ENCODE assay signal across 8 mouse cellular contexts in genomic region chr4:33290002-33290401, GRCm38 (mm10). TPM values are rescaled to one million over a fixed set of nuclear protein-coding genes. Genes with fewer than 3 reads are reported as not detected.
DNase-seq lines count a peak whose midpoint lies in the region; ATAC-seq and TF ChIP-seq lines count a peak whose summit lies in the region.

TSS of gene Pnrc1 (minus strand) at chr4:33290163.

- H3K9ac ChIP-seq in intestine, embryonic 15.5 days, result no peak within 1 kb of the TSS
- H3K9ac ChIP-seq in limb, embryonic 11.5 days (ENCODE audit: low read length), result no peak within 1 kb of the TSS; the same call in 1 of the 2 replicates
- H3K9ac ChIP-seq in midbrain, embryonic 13.5 days (replicated peaks), result no peak within 1 kb of the TSS

- 41% methylated on average over 3 of the region's 3 CpGs for WGBS in intestine, embryonic 15.5 days
- 72% methylated on average over 3 of the region's 3 CpGs for WGBS in limb, embryonic 11.5 days
- WGBS in midbrain, embryonic 13.5 days, result 72% methylated on average over 3 of the region's 3 CpGs

- no peak within 1 kb of the TSS; the same call in 1 of the 2 replicates for H3K4me3 ChIP-seq in testis, adult 2 months (ENCODE audit: control insufficient read depth, low read depth, low read length)
- H3K4me3 ChIP-seq in intestine, embryonic 15.5 days (replicated peaks), result no peak within 1 kb of the TSS
- no peak within 1 kb of the TSS for H3K4me3 ChIP-seq in limb, embryonic 11.5 days (ENCODE audit: low read depth, low read length)
- H3K4me3 ChIP-seq in midbrain, embryonic 13.5 days (replicated peaks), result no peak within 1 kb of the TSS

- H3K4me1 ChIP-seq in testis, adult 2 months (ENCODE audit: control insufficient read depth, insufficient read depth, low read length), result no peaks in the 10 kb centered on the region
- H3K4me1 ChIP-seq in intestine, embryonic 15.5 days (replicated peaks), result no peaks in the 10 kb centered on the region
- no peaks in the 10 kb centered on the region for H3K4me1 ChIP-seq in limb, embryonic 11.5 days (ENCODE audit: control insufficient read depth, insufficient read depth, low read length)
- no peaks in the 10 kb centered on the region for H3K4me1 ChIP-seq in midbrain, embryonic 13.5 days (replicated peaks)

- H3K27me3 ChIP-seq in testis, adult 2 months (ENCODE audit: control insufficient read depth, insufficient read depth, low read length), result no peaks in the 10 kb centered on the region
- no peaks in the 10 kb centered on the region for H3K27me3 ChIP-seq in intestine, embryonic 15.5 days (replicated peaks)
- H3K27me3 ChIP-seq in limb, embryonic 11.5 days (ENCODE audit: control insufficient read depth, insufficient read depth, low read length), result no peaks in the 10 kb centered on the region
- no peaks in the 10 kb centered on the region for H3K27me3 ChIP-seq in midbrain, embryonic 13.5 days

- peak within 1 kb of the TSS; percentile 29 for H3K4me2 ChIP-seq in intestine, embryonic 15.5 days (replicated peaks)
- H3K4me2 ChIP-seq in limb, embryonic 11.5 days (ENCODE audit: low read depth, severe bottlenecking), result peak within 1 kb of the TSS; percentile 18; the same call in 1 of the 2 replicates
- no peak within 1 kb of the TSS for H3K4me2 ChIP-seq in midbrain, embryonic 13.5 days (replicated peaks)

- TF ChIP-seq CTCF in testis, adult 2 months (IDR thresholded peaks at IDR 0.05; ENCODE audit: control insufficient read depth, insufficient read depth, insufficient replicate concordance, low read depth, low read length), result no peak

- no peaks in the 10 kb centered on the region for H3K36me3 ChIP-seq in testis, adult 2 months (ENCODE audit: control insufficient read depth, insufficient read depth, low read length)
- H3K36me3 ChIP-seq in intestine, embryonic 15.5 days, result no peaks in the 10 kb centered on the region
- no peaks in the 10 kb centered on the region for H3K36me3 ChIP-seq in limb, embryonic 11.5 days (ENCODE audit: control insufficient read depth, insufficient read depth, low read length)
- H3K36me3 ChIP-seq in midbrain, embryonic 13.5 days, result no peaks in the 10 kb centered on the region

- DNase-seq in testis, postnatal 10 days (ENCODE audit: low spot score), result no peak
- no peak for DNase-seq in gonadal fat pad, adult 2 months (ENCODE audit: low read depth)
- peak; percentile 38 for DNase-seq in limb, embryonic 11.5 days (ENCODE audit: low spot score)
- no peak for DNase-seq in thymus, postnatal 36 days

- ATAC-seq in common myeloid progenitor, adult 5-6 weeks (replicated peaks; ENCODE audit: low read depth, poor library complexity, severe bottlenecking), result peak; percentile 83
- peak; percentile 86 for ATAC-seq in intestine, embryonic 15.5 days
- ATAC-seq in limb, embryonic 11.5 days (ENCODE audit: insufficient number of reproducible peaks, low FRiP score, low TSS enrichment, low read depth), result peak; percentile 95
- ATAC-seq in midbrain, embryonic 13.5 days, result no peak

- no peak for TF ChIP-seq POLR2A in testis, adult 2 months (IDR thresholded peaks at IDR 0.05; ENCODE audit: control insufficient read depth, low read depth, low read length)

- H3K27ac ChIP-seq in testis, adult 2 months (ENCODE audit: control insufficient read depth, insufficient read depth, low read depth, low read length), result no peak within 1 kb of the TSS
- no peak within 1 kb of the TSS for H3K27ac ChIP-seq in intestine, embryonic 15.5 days
- 0 out of 2 replicates have a peak within 1 kb of the TSS, but pooled peaks have one; percentile 30 for H3K27ac ChIP-seq in limb, embryonic 11.5 days (replicated peaks; ENCODE audit: low read depth, low read length)
- no peak within 1 kb of the TSS for H3K27ac ChIP-seq in midbrain, embryonic 13.5 days

- H3K9me3 ChIP-seq in intestine, embryonic 15.5 days, result no peaks in the 10 kb centered on the region
- H3K9me3 ChIP-seq in limb, embryonic 11.5 days (ENCODE audit: control insufficient read depth, low read length), result no peaks in the 10 kb centered on the region
- no peaks in the 10 kb centered on the region for H3K9me3 ChIP-seq in midbrain, embryonic 13.5 days

RNA-seq across cellular contexts. Expression of gene Pnrc1, which starts in this region (rescaled TPM):
- polyA plus RNA-seq in testis, adult 2 months (2012; rRNA removed), result 16.5 and 18.6 TPM in 2 replicates
- 220 and 223 TPM in 2 replicates for total RNA-seq in common myeloid progenitor, adult 5-6 weeks (2017)
- 44.7 and 70.3 TPM in 2 replicates for polyA plus RNA-seq in gonadal fat pad, adult 2 months (2012; rRNA removed)
- 68.7 and 78.0 TPM in 2 replicates for polyA plus RNA-seq in intestine, embryonic 15.5 days (2015; fragmentation: Nextera tagmentation; extraction: Ambion mirVana)
- polyA plus RNA-seq in limb, embryonic 11.5 days (2014; fragmentation: Nextera tagmentation; extraction: Ambion mirVana), result 109 and 111 TPM in 2 replicates
- 71.0 and 83.2 TPM in 2 replicates for polyA plus RNA-seq in midbrain, embryonic 13.5 days (2015; fragmentation: Nextera tagmentation; extraction: Ambion mirVana)
